Mouse (Mus musculus) cerebellum, adult 9-11 months (tissue): Measurements from ENCODE around the gene Ccdc167.

Experiments
- DNase-seq: peaks from one replicate; pipeline ENCODE4 v3.0.0; 2022

The Ccdc167 gene

GRCm38 (mm10) chr17:29716732-29717445, at the start of gene Ccdc167:
Gene Ccdc167, minus strand, starts transcription at chr17:29717044.
- peak; percentile 97 for DNase-seq

GRCm38 (mm10) chr17:29765380-29765779, 48.5 kb upstream of the Ccdc167 start:
- no peak for DNase-seq

GRCm38 (mm10) chr17:29762551-29762950, 45.7 kb upstream of the Ccdc167 start:
- DNase-seq: peak; percentile 45

- no peak for DNase-seq
Measured at GRCm38 (mm10) chr17:29761938-29762337, 45.1 kb upstream of the Ccdc167 start.

- DNase-seq: peak; percentile 95
Measured at GRCm38 (mm10) chr17:29760404-29761375, 43.8 kb upstream of the Ccdc167 start.

- DNase-seq: peak; percentile 42
Measured at GRCm38 (mm10) chr17:29759963-29760362, 43.1 kb upstream of the Ccdc167 start.

GRCm38 (mm10) chr17:29756381-29756780, 39.5 kb upstream of the Ccdc167 start:
- DNase-seq: no peak

- no peak for DNase-seq
Measured at GRCm38 (mm10) chr17:29754510-29754909, 37.7 kb upstream of the Ccdc167 start.

- no peak for DNase-seq
Measured at GRCm38 (mm10) chr17:29747466-29747865, 30.6 kb upstream of the Ccdc167 start.

- DNase-seq: no peak
Measured at GRCm38 (mm10) chr17:29737849-29738804, 21.3 kb upstream of the Ccdc167 start.

GRCm38 (mm10) chr17:29736448-29737014, 19.7 kb upstream of the Ccdc167 start:
- no peak for DNase-seq

- DNase-seq: peak; percentile 65
Measured at GRCm38 (mm10) chr17:29732522-29732921, 15.7 kb upstream of the Ccdc167 start.

GRCm38 (mm10) chr17:29731953-29732325, 15.1 kb upstream of the Ccdc167 start:
- DNase-seq: no peak

- peak; percentile 57 for DNase-seq
Measured at GRCm38 (mm10) chr17:29731266-29731952, 14.6 kb upstream of the Ccdc167 start.

GRCm38 (mm10) chr17:29730510-29731265, 13.8 kb upstream of the Ccdc167 start:
- peak; percentile 79 for DNase-seq

- DNase-seq: no peak
Measured at GRCm38 (mm10) chr17:29728082-29728481, 11.2 kb upstream of the Ccdc167 start.

GRCm38 (mm10) chr17:29725027-29725620, 8.3 kb upstream of the Ccdc167 start:
- DNase-seq: no peak

GRCm38 (mm10) chr17:29724610-29725009, 7.8 kb upstream of the Ccdc167 start:
- DNase-seq: no peak

- DNase-seq: peak; percentile 65
Measured at GRCm38 (mm10) chr17:29720755-29721365, 4.0 kb upstream of the Ccdc167 start.
